Mouse (Mus musculus): ENCODE data around the gene Zfyve28.

GRCm38 (mm10) chr5:34280976-34281375 lies 7.3 kb downstream of the Zfyve28 start:
- no peak for TF ChIP-seq CTCF (conservative IDR thresholded peaks at IDR 0.05; ENCODE audit: insufficient read depth, insufficient read length, low read depth, low read length)
- no peak for TF ChIP-seq POLR2A (IDR thresholded peaks at IDR 0.05; ENCODE audit: low read depth, low read length)
